Mouse (Mus musculus) ES-E14 (cell line): Measurements from ENCODE around the gene Zc2hc1c. TPM values are rescaled to one million over a fixed set of nuclear protein-coding genes. Genes with fewer than 3 reads are reported as not detected.

Experiments used
- DNase-seq: peaks from one replicate; pipeline ENCODE4 v3.0.0-alpha.2; 2013; ENCODE audit warnings: low read depth, low spot score
- H3K27ac ChIP-seq: 2 replicates; pipeline ENCODE4 v1.5.1; 2012; ENCODE audit warnings: low read depth, mild to moderate bottlenecking, low read length, moderate library complexity, mixed read lengths; ENCODE audit not compliant: poor library complexity, insufficient read depth, severe bottlenecking
- H3K36me3 ChIP-seq: 2 replicates; pipeline ENCODE4 v1.6.1; 2012; ENCODE audit warnings: mild to moderate bottlenecking, low read length, moderate library complexity, mixed read lengths; ENCODE audit not compliant: control insufficient read depth, poor library complexity, insufficient read depth, severe bottlenecking
- H3K4me1 ChIP-seq, 2 experiments: fragments of 150-350 bp in 1 of 2; sonication (generic) in 1 of 2; 2 replicates each; pipeline ENCODE4 v1.6.1; 2012; ENCODE audit warnings: low read length in 2 of 2, mild to moderate bottlenecking in 1 of 2, mixed read lengths in 1 of 2; ENCODE audit not compliant: control insufficient read depth in 2 of 2, insufficient read depth in 2 of 2, poor library complexity in 1 of 2
- H3K4me3 ChIP-seq, 2 experiments: fragments of 150-350 bp in 1 of 2; sonication (generic) in 1 of 2; 2 replicates each; pipeline ENCODE4 v1.5.1; 2012; ENCODE audit warnings: low read length in 2 of 2, low read depth in 1 of 2, mild to moderate bottlenecking in 1 of 2, mixed read lengths in 1 of 2; ENCODE audit not compliant: insufficient read depth in 1 of 2, poor library complexity in 1 of 2, severe bottlenecking in 1 of 2
- H3K9ac ChIP-seq: 2 replicates; pipeline ENCODE4 v1.6.1; 2012; ENCODE audit warnings: low read depth, mild to moderate bottlenecking, low read length, mixed read lengths; ENCODE audit not compliant: poor library complexity, insufficient read depth, severe bottlenecking
- H3K9me3 ChIP-seq: fragments of 150-350 bp; sonication (generic); 2 replicates; pipeline ENCODE4 v1.6.1; 2012; ENCODE audit warnings: low read depth, mild to moderate bottlenecking, low read length; ENCODE audit not compliant: control insufficient read depth, insufficient read depth
- CHD2 ChIP-seq: IDR thresholded peaks from 2 replicates; pipeline ENCODE4 v1.6.1; 2014; ENCODE audit warnings: mild to moderate bottlenecking, low read depth, low read length, inconsistent platforms
- HCFC1 ChIP-seq: IDR thresholded peaks from 2 replicates; pipeline ENCODE4 v1.6.1; 2012; ENCODE audit warnings: low read length, inconsistent platforms, borderline replicate concordance; ENCODE audit not compliant: insufficient read depth
- MAFK ChIP-seq: IDR thresholded peaks from 2 replicates; pipeline ENCODE4 v1.6.1; 2014; ENCODE audit warnings: mild to moderate bottlenecking, low read depth, low read length, inconsistent platforms; ENCODE audit not compliant: insufficient read depth
- ZC3H11A ChIP-seq: IDR thresholded peaks from 2 replicates; pipeline ENCODE4 v1.6.1; 2012; ENCODE audit warnings: low read depth, mild to moderate bottlenecking, inconsistent platforms, low read length, borderline replicate concordance
- ZNF384 ChIP-seq: IDR thresholded peaks from 2 replicates; pipeline ENCODE4 v1.6.1; 2012; ENCODE audit warnings: low read depth, low read length, inconsistent platforms
- in situ Hi-C, 2 experiments: fragments of 600-800 bp; cut with MboI; formaldehyde crosslinking; loops; one replicate each; pipeline ENCODE4 v1.15.1; 2025; ENCODE audit warnings: low sequenced_read_pairs in 2 of 2, inconsistent platforms in 1 of 2; ENCODE audit not compliant: unreplicated experiment in 2 of 2
- total RNA-seq: library from RNA; depleted of rRNA; stranded (reverse); fragments of 300-350 nt; gene quantifications from 2 replicates; pipeline ENCODE4 v1.2.3, GENCODE M21; 2012

Gene Zc2hc1c
- total RNA-seq, 1 experiment = 0.45 TPM

DNA sequence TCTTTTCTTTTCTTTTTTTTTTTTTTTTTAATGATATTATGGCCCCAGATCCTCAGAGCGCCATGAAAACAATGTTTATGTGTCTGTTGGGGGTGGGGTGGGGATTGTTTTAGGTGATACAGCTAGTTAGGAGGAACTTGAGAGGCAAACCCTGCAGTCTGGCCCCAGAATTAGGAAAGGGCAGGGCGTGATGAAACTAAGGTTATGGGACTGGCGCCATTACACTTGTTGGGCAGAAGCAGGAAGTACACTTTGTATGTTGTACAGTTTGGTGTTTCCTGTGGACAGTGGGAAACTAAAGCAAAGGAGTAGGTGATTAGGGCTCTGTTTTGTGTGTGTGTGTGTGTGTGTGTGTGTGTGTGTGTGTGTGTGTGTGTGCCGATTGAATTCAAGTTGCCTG lies 51.6 kb downstream of the Zc2hc1c start:
- TF ChIP-seq CHD2 (no peak), ZNF384 (no peak), MAFK (no peak), HCFC1 (no peak), ZC3H11A (no peak)
- Histone ChIP-seq H3K9ac (no peak overlapping the region), H3K4me1 (peaks cover 0 to 6% of the 10 kb centered on the region in 2 experiments; a peak in 3 of 4 replicates), H3K9me3 (no peaks in the 10 kb centered on the region), H3K4me3 (peak overlapping the region in 1 of 2 experiments; percentile 94; a peak in 2 of 4 replicates), H3K27ac (no peak overlapping the region), H3K36me3 (peaks cover 1% of the 10 kb centered on the region; the same call in 1 of the 2 replicates)
- in situ Hi-C loops = loop anchor here (10.0 to 25.0 kb wide), 2 partner anchors 145 to 322 kb away; no protein-coding TSS in a partner anchor
- no peak for DNase-seq

DNA sequence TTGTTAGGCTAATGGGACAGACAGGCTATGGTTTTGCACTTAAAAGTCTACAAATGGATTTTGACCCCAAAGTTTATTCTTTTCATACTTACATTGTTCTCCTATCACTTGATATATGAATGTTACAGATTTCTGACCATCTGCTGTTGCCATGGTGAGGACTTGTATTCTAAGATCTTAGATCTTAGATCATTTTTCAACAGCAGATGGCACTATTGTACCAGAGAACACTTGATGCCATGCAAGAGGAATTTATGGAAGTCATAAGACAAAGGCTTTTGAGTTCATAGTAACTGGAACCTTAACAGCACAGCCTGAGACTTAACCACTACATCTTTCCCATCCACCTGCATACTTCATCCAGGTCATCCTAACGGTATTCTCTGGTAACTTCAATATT lies 52.7 kb downstream of the Zc2hc1c start:
- in situ Hi-C loops = loop anchor here (10.0 to 25.0 kb wide), 2 partner anchors 144 to 321 kb away; no protein-coding TSS in a partner anchor
- Histone ChIP-seq H3K36me3 (peaks cover 1% of the 10 kb centered on the region; the same call in 1 of the 2 replicates), H3K4me3 (no peak overlapping the region), H3K27ac (no peak overlapping the region), H3K9me3 (no peaks in the 10 kb centered on the region), H3K4me1 (peaks cover 0 to 6% of the 10 kb centered on the region in 2 experiments; a peak in 3 of 4 replicates), H3K9ac (no peak overlapping the region)
- TF ChIP-seq ZC3H11A (no peak; the same call in 1 of the 2 replicates), ZNF384 (no peak), MAFK (no peak), HCFC1 (no peak), CHD2 (no peak)
- DNase-seq = no peak

DNA sequence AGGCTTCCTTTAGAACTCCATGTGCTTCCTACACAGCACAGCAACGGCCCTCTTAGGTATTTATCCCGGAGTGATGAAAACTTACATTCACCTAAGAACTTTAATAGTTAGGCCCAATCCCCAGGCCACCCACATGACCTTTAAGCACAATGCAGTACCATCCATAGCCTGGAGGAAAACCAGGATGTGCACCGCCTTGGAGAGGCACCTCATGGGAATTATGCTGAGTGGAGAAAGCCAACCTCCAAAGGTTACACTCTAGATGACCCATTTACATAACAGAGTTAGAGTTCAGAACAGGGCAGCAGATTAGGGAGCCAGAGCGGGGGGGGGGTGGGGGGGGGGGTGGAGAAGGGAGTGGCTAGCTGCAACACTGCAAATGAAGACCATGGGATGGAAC lies 53.9 kb downstream of the Zc2hc1c start:
- Histone ChIP-seq H3K4me3 (no peak overlapping the region), H3K4me1 (peaks cover 0 to 6% of the 10 kb centered on the region in 2 experiments; a peak in 3 of 4 replicates), H3K9me3 (no peaks in the 10 kb centered on the region), H3K36me3 (peaks cover 2% of the 10 kb centered on the region; the same call in 1 of the 2 replicates), H3K27ac (no peak overlapping the region), H3K9ac (no peak overlapping the region)
- in situ Hi-C loops = loop anchor here (10.0 to 25.0 kb wide), 2 partner anchors 142 to 320 kb away; no protein-coding TSS in a partner anchor
- TF ChIP-seq ZC3H11A = no peak
- no peak for TF ChIP-seq CHD2
- no peak for TF ChIP-seq MAFK
- no peak for DNase-seq

DNA sequence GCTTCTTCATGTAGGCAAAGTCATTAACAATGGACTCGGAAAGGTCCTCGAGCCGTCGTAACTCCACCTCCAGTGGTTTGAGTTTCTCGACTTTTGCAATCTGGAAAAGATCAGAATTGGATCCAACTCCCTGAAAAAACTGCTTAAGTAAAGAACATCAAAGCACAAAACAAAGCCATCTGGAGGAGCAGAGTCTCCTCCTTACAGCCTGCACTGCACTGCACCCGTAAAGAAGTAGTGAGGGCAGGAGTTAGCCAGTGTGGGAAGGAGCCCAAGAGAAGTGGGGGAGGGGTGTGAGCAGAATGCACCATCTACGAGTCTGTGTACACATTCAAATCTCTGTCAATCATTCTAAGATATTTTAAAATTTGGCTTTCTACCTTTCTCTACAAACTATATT lies 55.9 kb downstream of the Zc2hc1c start:
- H3K4me1 ChIP-seq = peaks cover 0 to 6% of the 10 kb centered on the region in 2 experiments; a peak in 2 of 4 replicates
- TF ChIP-seq CHD2 (no peak), MAFK (no peak), HCFC1 (no peak), ZC3H11A (no peak)
- peaks cover 6% of the 10 kb centered on the region; the same call in 1 of the 2 replicates for H3K36me3 ChIP-seq
- in situ Hi-C loops = loop anchor here (10.0 to 25.0 kb wide), 2 partner anchors 141 to 318 kb away; no protein-coding TSS in a partner anchor
- H3K9me3 ChIP-seq = no peaks in the 10 kb centered on the region
- DNase-seq = no peak
- H3K9ac ChIP-seq = no peak overlapping the region
- H3K27ac ChIP-seq = no peak overlapping the region
- no peak overlapping the region for H3K4me3 ChIP-seq

DNA sequence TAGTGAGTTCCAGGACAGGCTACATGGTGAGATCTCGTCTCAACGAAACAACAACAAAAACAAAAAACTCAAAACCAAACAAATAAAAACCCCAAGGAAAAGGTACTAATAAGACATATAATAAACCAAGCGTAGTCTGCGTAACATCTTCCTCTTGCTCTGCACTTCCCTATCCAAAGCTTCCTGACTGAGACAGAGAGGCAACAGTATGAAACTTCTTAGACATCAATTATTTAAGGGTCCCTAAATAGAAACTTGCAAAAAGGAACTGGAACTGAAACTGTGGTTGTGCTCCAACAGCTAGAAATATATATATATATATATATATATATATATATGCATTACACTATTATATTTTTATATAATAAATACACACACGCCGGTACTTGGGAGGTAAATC lies 57.2 kb downstream of the Zc2hc1c start:
- Histone ChIP-seq H3K4me1 (peaks cover 0 to 6% of the 10 kb centered on the region in 2 experiments; a peak in 2 of 4 replicates), H3K36me3 (peaks cover 8% of the 10 kb centered on the region; the same call in 1 of the 2 replicates), H3K4me3 (no peak overlapping the region), H3K9ac (no peak overlapping the region), H3K27ac (no peak overlapping the region), H3K9me3 (no peaks in the 10 kb centered on the region)
- TF ChIP-seq ZNF384 (no peak), HCFC1 (no peak), CHD2 (no peak)
- no peak for DNase-seq
- in situ Hi-C loops = loop anchor here (10.0 to 25.0 kb wide), 2 partner anchors 139 to 317 kb away; no protein-coding TSS in a partner anchor
